Mouse (Mus musculus) limb, embryonic 10.5 days (tissue): ENCODE data around the gene Kdm1b. TPM values are rescaled to one million over a fixed set of nuclear protein-coding genes. Genes with fewer than 3 reads are reported as not detected.

ENCODE experiments used
- DNase-seq: peaks from one replicate; pipeline ENCODE4 v3.0.0-alpha.2; 2017; ENCODE audit warnings: low spot score
- H3K27ac ChIP-seq: fragments of 300-500 bp; sonication (generic); 2 replicates; pipeline ENCODE4 v1.5.1; 2016; ENCODE audit warnings: mild to moderate bottlenecking
- H3K27me3 ChIP-seq: fragments of 300-500 bp; sonication (generic); 2 replicates; pipeline ENCODE4 v1.6.1; 2016; ENCODE audit warnings: low read depth, mild to moderate bottlenecking; ENCODE audit not compliant: poor library complexity, severe bottlenecking
- H3K36me3 ChIP-seq: fragments of 300-500 bp; sonication (generic); 2 replicates; pipeline ENCODE4 v1.6.1; 2016; ENCODE audit warnings: mild to moderate bottlenecking, moderate library complexity
- H3K4me1 ChIP-seq: fragments of 300-500 bp; sonication (generic); 2 replicates; pipeline ENCODE4 v1.6.1; 2016
- H3K4me3 ChIP-seq: fragments of 300-500 bp; sonication (generic); 2 replicates; pipeline ENCODE4 v1.5.1; 2016; ENCODE audit warnings: mild to moderate bottlenecking, moderate library complexity
- H3K9me3 ChIP-seq: fragments of 300-500 bp; sonication (generic); replicated peaks from 2 replicates; pipeline ENCODE4 v1.6.1; 2016; ENCODE audit warnings: mild to moderate bottlenecking
- WGBS: fragments of 180-500 bp; shearing (Covaris S2); methylation state at CpG from one replicate; pipeline ENCODE4 v1.1.7; 2016; 5-methylcytosine and 5-hydroxymethylcytosine counted together
- polyA plus RNA-seq: library from polyadenylated mRNA; unstranded; fragments of >200 nt; fragmentation: Nextera tagmentation; extraction: Ambion mirVana; gene quantifications from 2 replicates; pipeline ENCODE4 v1.2.1, GENCODE M21; 2016

The Kdm1b gene
- polyA plus RNA-seq = 8.6 and 11.2 TPM in 2 replicates

DNA sequence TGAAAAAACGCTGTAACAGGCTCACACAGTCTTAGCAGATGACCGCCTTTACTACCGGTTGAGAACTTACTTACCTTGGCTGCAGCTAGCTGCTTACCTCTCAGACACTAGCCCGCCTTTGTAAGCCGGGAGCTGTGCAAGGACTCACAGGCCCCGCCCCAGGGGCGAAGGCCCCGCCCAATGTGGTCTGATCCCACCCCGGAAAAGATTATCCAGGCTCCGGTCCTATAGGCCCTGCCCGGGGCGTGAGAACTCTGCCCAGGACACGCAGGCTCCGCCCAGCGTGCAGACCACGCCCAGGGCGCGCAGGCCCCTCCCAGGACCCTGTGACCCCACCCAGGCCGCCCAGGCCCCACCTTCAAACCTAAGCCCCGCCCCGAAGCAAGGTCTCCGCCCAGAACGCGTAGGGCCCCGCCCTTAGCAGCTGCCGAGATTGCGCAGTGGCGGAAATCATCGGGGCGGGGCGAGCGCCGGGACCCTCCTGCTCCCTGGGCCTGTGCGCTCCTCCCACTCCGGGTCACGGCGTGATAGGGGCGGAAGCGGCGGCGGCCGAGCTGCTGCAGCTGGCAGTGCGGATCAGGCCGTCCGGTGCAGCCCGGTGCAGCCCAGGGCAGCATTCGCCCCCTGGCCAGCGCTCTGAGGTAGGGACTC, at the start of gene Kdm1b:
Gene Kdm1b (plus strand): TSS at position 470 of the 651 bp plus-strand sequence.
- peak within 1 kb of the TSS; percentile 87 for H3K27ac ChIP-seq
- peak; percentile 99 for DNase-seq
- peaks cover 13% of the 10 kb centered on the region for H3K4me1 ChIP-seq
- H3K4me3 ChIP-seq = peak within 1 kb of the TSS; percentile 88
- WGBS = under 1% methylated on average over 48 of the region's 48 CpGs
- peaks cover 11% of the 10 kb centered on the region; the same call in 1 of the 2 replicates for H3K27me3 ChIP-seq
- H3K9me3 ChIP-seq = no peaks in the 10 kb centered on the region
- H3K36me3 ChIP-seq = no peaks in the 10 kb centered on the region

DNA sequence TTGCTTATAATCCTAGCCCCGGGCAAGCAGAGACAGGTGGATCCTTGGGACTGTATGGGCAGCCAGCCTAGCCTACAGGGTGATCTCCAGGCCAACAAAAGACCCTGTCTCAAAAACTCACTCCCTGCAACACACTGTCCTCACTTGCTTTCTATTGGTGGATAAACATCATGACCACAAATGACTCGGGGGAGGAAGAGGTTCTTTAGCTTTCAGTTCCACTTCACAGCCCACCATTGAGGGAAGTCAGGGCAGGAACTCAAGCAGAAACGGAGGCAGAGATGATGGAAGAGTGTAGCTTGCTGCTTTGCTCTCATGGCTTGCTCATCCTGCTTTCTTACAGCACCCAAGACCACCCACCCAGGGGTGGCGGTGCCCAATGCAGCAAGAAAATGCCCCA, 45.9 kb upstream of the Kdm1b start:
- H3K4me3 ChIP-seq = no peak overlapping the region
- 81% methylated on average over 4 of the region's 4 CpGs for WGBS
- no peaks in the 10 kb centered on the region for H3K36me3 ChIP-seq
- no peaks in the 10 kb centered on the region for H3K4me1 ChIP-seq
- H3K27me3 ChIP-seq = no peaks in the 10 kb centered on the region
- H3K27ac ChIP-seq = no peak overlapping the region
- no peak for DNase-seq
- no peaks in the 10 kb centered on the region for H3K9me3 ChIP-seq

DNA sequence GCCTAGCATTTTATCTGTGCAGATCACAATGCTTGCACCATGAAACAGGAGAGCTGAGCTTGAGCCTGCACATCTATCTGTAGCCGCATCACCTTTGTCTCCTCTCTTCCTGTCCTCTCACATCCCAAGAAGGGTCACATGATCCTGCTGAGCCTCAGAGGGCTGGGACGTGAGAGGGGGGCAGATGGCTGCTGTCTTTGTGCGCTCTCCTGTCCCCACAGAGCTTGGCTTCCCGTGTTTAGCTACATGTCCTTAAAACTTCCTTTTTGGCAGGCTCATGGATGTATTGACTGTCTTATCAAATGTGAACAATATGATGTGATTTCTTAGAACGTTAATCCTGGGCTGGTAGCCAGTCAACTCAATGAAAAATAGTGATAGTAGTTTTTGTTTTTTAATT, 43.8 kb upstream of the Kdm1b start:
- Histone ChIP-seq H3K36me3 (no peaks in the 10 kb centered on the region), H3K4me1 (no peaks in the 10 kb centered on the region), H3K4me3 (no peak overlapping the region), H3K27ac (no peak overlapping the region), H3K9me3 (no peaks in the 10 kb centered on the region; the same call in 1 of the 2 replicates), H3K27me3 (no peaks in the 10 kb centered on the region)
- DNase-seq = no peak
- WGBS = 64% methylated on average over 5 of the region's 5 CpGs

DNA sequence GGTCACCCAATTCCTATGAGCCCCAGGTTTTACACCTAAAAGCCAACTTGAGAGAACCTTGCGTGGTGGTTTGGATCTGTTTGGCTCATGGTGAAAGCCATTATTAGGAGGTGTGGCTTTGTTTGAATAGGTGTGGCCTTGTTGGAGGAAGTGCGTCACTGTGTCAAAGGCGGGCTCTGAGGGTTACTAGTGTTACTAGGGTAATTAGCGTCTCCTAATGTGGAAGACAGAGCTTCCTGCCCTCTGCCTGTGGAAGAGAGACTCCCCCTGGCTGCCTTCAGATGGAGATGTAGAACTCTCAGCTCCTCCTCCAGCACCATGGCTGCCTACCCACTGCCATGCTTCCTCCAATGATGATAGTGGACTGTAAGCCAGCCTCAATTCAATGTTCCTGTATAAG, 41.7 kb upstream of the Kdm1b start:
- Histone ChIP-seq H3K27ac (no peak overlapping the region), H3K4me3 (no peak overlapping the region), H3K27me3 (no peaks in the 10 kb centered on the region), H3K9me3 (no peaks in the 10 kb centered on the region; the same call in 1 of the 2 replicates), H3K4me1 (no peaks in the 10 kb centered on the region), H3K36me3 (no peaks in the 10 kb centered on the region)
- no peak for DNase-seq
- WGBS = 87% methylated on average over 4 of the region's 4 CpGs

DNA sequence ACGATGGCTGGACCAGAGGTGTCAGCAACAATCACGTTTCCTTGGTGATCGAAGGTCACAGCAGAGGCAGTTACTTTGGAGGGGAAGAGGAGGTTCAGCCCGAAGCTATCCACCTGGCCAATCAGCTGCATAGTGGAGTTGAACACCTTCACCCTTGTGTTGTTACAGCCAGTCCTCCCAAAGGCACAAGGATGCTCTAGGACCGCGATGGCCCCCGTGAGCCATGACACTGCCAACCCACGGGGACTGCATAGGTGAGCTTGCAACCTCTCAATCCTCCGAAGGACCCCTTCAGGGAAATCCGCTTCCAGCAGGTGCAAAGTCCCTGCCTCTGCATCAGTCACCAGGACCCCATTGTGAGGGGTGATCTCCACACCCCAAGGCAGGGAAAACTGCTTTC, 29.6 kb upstream of the Kdm1b start:
- DNase-seq = peak; percentile 33
- peaks cover 42% of the 10 kb centered on the region for H3K27me3 ChIP-seq

DNA sequence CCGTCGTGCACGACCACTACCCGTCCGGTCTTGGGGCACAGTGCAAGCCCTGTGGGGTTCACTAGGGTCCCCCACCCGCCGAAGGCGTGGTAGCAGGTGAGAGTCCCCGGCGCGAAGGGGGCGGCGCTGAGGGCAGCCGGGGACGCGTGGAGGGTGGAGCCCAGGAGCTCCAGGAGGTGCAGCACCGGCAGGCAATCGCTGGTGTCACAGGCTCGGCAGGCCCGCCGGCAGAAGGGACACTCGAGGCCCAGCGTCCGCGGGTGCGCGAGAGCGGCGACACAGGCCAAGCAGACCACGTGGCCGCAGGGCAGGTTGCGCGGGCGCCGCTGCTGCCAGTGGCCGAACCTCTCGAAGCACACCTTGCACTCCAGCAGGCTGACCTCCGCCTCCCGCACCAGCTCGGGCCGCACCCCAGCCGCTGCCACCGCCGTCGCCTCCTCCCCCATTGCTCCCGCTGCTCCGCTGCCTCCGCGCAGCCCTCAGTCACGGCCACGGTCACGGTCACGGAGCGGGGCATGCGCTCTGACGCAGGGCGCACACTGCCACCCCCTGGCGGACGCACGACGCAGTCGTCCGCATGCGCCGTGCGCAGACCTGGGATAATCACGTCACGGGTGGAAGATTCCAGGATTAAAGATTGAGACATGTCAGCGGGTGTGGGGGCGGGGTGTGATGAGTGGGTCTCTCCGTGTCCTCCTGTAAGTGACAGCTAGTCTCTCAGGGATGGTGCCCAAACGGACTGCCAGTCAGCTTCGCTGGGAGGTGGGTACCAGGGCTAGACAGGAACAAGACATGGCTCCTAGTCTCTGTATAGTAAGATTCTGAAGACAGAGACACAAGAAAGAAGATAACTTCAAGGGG, 28.7 kb upstream of the Kdm1b start, which contains the start of gene Nhlrc1:
Gene Nhlrc1 (minus strand): TSS at position 517 of the 861 bp plus-strand sequence.
- Histone ChIP-seq H3K36me3 (no peaks in the 10 kb centered on the region), H3K4me1 (peaks cover 12% of the 10 kb centered on the region), H3K27me3 (peaks cover 42% of the 10 kb centered on the region), H3K9me3 (peaks cover 6% of the 10 kb centered on the region), H3K4me3 (peak within 1 kb of the TSS; percentile 69), H3K27ac (peak within 1 kb of the TSS; percentile 82)
- 6% methylated on average over 72 of the region's 73 CpGs for WGBS
- peak; percentile 80 for DNase-seq

More for the DNA sequence above, 29.6 kb upstream of the Kdm1b start:
- H3K36me3 ChIP-seq = no peaks in the 10 kb centered on the region
- peaks cover 6% of the 10 kb centered on the region for H3K9me3 ChIP-seq
- 60% methylated on average over 10 of the region's 10 CpGs for WGBS
- no peak overlapping the region for H3K27ac ChIP-seq
- H3K4me3 ChIP-seq = peak overlapping the region; percentile 69
- H3K4me1 ChIP-seq = peaks cover 12% of the 10 kb centered on the region

DNA sequence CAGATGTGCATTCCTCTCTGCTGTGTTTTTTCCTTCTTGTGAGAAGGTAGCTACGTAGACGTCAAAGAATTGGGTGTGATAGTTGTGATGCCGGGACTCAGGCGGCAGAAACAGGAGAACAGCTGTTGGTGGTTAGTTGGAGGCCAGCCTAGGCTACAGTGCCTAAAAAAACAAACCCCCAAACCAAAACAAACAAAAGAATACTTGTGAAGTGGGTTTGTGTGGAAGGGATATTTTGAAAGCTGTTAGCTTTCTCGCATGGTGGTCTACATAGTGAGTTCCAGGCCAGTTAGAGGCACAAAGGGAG, 28.2 kb upstream of the Kdm1b start:
- Histone ChIP-seq H3K36me3 (no peaks in the 10 kb centered on the region), H3K4me3 (peak overlapping the region; percentile 69; the same call in 1 of the 2 replicates), H3K4me1 (peaks cover 12% of the 10 kb centered on the region), H3K9me3 (peaks cover 5% of the 10 kb centered on the region), H3K27me3 (peaks cover 42% of the 10 kb centered on the region), H3K27ac (no peak overlapping the region)
- 74% methylated on average over 5 of the region's 5 CpGs for WGBS
- DNase-seq = no peak

DNA sequence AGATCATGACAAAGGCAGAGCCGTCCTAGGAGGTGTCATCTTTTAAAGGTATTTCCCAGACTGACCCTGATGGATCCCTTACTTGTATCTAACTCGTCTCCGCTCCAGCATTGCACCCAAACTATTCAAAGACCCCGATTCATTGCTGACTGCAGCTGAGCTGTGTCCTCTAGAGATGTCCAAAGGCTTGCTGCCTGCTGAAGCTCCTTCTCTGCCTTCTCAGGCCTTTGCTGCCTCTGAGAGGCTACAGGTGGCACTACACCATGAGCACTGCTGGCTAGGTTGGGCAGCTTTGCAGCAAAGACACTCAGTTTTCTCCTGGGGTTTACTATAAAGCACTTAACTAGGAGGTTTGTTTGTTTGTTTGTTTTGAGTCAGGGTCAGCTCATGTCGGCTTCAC, 26.0 kb upstream of the Kdm1b start:
- Histone ChIP-seq H3K27me3 (peaks cover 39% of the 10 kb centered on the region), H3K27ac (no peak overlapping the region), H3K4me1 (peaks cover 12% of the 10 kb centered on the region), H3K4me3 (no peak overlapping the region), H3K9me3 (no peaks in the 10 kb centered on the region; the same call in 1 of the 2 replicates), H3K36me3 (no peaks in the 10 kb centered on the region)
- peak; percentile 44 for DNase-seq
- 62% methylated on average over 5 of the region's 5 CpGs for WGBS

DNA sequence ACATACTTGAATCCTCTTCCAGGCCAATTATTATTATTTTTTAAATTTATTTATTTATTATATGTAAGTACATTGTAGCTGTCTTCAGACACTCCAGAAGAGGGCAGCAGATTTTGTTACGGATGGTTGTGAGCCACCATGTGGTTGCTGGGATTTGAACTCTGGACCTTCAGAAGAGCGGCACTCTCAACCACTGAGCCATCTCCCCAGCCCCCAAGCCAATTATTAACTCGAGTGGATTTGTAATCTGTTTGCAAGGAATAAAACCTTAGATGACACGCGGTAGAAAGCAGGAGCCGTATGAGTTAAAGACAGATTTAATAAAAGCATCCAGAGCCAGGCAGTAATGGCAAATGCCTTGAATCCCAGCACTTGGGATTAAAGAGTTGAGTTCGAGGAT, 23.5 kb upstream of the Kdm1b start:
- Histone ChIP-seq H3K27me3 (peaks cover 14% of the 10 kb centered on the region), H3K4me3 (no peak overlapping the region), H3K36me3 (no peaks in the 10 kb centered on the region), H3K9me3 (no peaks in the 10 kb centered on the region), H3K4me1 (peaks cover 2% of the 10 kb centered on the region), H3K27ac (no peak overlapping the region)
- no peak for DNase-seq
- 91% methylated on average over 7 of the region's 7 CpGs for WGBS

DNA sequence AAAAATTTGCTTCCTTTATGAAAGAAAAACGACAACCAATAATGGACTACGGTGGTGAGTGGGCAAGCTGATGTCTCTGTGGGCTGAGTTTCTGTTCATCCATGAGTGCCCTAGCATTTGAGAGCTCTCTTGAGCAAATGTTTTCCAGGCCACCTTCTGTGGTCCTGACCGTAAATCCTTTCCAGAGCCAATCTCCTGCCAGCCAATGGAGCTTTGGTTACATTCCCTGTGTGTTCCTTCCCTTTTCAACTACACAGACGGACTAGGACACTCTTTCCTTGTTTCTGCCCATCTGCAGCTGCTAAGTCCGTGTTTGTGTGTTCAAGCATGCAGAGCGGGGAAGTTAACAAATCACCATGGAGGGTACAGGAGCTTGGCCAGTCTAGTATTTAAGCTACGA, 22.5 kb upstream of the Kdm1b start:
- H3K36me3 ChIP-seq = no peaks in the 10 kb centered on the region
- H3K4me1 ChIP-seq = no peaks in the 10 kb centered on the region
- no peak for DNase-seq
- 80% methylated on average over 7 of the region's 7 CpGs for WGBS
- H3K9me3 ChIP-seq = no peaks in the 10 kb centered on the region
- H3K27me3 ChIP-seq = peaks cover 4% of the 10 kb centered on the region; the same call in 1 of the 2 replicates
- no peak overlapping the region for H3K27ac ChIP-seq
- H3K4me3 ChIP-seq = no peak overlapping the region

DNA sequence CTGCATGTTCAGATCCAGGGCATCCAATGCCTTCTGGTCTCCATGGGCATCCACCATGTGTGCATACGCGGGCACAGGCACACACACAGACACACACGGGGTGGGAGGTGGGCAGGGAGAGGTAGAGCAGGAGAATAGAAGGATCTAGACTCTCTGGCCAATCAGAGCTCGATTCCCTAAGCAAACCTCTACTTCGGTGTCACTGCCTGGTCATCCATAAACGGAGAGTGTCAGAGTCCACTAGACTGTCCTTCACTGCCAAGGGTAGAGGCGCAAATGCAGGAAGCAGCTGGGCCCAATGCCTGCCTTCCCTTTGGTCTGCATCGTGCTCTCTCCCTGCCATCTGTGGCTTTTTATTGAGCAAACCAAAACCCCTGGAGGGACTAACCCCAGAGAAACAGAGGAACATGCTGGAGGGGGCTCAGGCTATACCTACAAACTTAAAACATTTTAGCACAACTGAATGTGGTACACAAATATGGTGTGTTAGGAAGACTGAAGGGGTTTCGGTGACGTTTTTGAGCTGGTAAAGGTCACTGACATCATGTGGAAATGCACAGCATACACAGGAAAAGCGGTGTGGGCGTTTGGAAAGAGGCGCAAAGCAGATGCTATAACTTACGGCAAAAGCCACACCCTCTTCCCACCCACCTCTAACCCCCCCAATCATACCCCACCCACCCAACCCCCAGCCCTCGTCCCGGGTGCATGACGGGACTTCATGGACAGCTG, 12.8 kb upstream of the Kdm1b start:
- Histone ChIP-seq H3K27me3 (no peaks in the 10 kb centered on the region), H3K36me3 (0 out of 2 replicates have a peak, but pooled peaks cover 2% of the 10 kb centered on the region), H3K4me1 (no peaks in the 10 kb centered on the region), H3K9me3 (no peaks in the 10 kb centered on the region), H3K4me3 (no peak overlapping the region), H3K27ac (no peak overlapping the region)
- DNase-seq = no peak
- 92% methylated on average over 17 of the region's 17 CpGs for WGBS

DNA sequence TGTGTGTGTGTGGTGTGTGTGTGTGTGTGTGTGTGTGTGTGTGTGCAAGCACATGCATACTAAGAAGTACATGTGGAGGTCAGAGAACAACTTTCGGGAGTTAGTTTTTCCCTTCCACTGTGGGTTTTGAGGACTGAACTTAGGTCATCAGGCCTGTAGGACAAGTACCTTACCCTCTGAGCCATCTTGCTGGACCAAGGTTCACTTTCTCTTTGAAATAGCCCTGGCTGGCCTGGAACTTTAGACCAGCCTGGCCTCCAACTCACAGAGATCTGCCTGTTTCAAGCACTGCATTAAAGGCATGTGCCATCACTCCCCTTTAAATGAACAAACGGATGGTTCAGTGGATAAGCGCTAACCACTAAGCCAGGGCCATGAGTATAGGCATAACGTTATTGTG, 9.7 kb upstream of the Kdm1b start:
- H3K27me3 ChIP-seq = no peaks in the 10 kb centered on the region
- H3K27ac ChIP-seq = no peak overlapping the region
- no peak for DNase-seq
- H3K4me1 ChIP-seq = no peaks in the 10 kb centered on the region
- no peaks in the 10 kb centered on the region for H3K9me3 ChIP-seq
- no peak overlapping the region for H3K4me3 ChIP-seq
- 0 out of 2 replicates have a peak, but pooled peaks cover 2% of the 10 kb centered on the region for H3K36me3 ChIP-seq
- WGBS = 88% methylated on average over 4 of the region's 4 CpGs
